Mouse (Mus musculus) pancreas, adult 10 weeks (tissue): ENCODE measurements around the gene Rusc1. TPM values are rescaled to one million over a fixed set of nuclear protein-coding genes. Genes with fewer than 3 reads are reported as not detected.

Experiments used
- polyA plus RNA-seq: library from polyadenylated mRNA; stranded (reverse); fragments of 350-450 nt; fragmentation: Illumina TruSeq; extraction: RNeasy Lipid Tissue Mini Kit (QIAGEN cat#74804); gene quantifications from one replicate; pipeline ENCODE4 v1.2.3, GENCODE M21; 2015; ENCODE audit warnings: low read depth, low replicate concordance; ENCODE audit not compliant: insufficient read depth

Gene Rusc1
- polyA plus RNA-seq: 11.2 TPM

DNA sequence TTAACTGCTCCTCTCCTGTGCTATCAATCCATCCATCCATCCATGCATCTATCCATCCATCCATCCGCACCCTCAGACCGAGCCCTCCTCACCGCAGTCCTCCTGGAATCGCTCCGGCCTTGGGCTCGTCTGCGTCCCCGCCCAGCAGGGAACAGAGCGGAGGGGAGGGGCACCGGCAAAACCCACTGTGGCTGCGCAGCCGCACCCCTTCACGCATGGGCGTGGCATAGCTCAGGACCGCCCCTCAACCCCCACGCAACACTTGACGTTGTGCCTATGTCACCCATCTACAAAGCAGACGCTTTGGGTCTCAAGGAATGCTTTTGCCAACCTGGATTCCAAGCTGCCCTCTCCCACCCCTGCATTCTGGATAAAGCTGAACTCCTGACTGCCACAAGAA, at the start of gene Rusc1:
Gene Rusc1, minus strand, starts transcription at position 137 of the 400 bp plus-strand sequence.

DNA sequence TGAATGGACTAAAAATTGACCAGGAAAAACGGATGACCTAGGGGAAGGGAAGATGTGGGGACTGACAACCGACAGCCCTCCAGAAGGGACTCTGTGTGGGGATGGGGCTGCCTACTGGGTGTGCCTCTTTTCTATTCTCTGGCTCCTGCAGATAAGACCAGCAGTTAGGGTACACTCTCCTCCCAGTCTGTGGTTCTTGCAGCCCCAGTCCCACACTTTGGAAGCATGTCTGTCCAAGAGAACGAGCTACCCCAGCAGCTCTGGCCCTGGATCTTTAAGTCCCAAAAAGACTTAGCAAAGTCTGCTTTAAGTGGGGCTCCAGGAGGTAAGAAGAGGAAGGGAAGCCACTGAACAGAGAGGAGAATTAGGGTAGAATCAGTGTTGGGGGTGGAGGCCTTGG, 42.8 kb upstream of the Rusc1 start, which contains the start of gene Pklr:
Gene Pklr, plus strand, starts transcription at position 185 of the 400 bp plus-strand sequence.

DNA sequence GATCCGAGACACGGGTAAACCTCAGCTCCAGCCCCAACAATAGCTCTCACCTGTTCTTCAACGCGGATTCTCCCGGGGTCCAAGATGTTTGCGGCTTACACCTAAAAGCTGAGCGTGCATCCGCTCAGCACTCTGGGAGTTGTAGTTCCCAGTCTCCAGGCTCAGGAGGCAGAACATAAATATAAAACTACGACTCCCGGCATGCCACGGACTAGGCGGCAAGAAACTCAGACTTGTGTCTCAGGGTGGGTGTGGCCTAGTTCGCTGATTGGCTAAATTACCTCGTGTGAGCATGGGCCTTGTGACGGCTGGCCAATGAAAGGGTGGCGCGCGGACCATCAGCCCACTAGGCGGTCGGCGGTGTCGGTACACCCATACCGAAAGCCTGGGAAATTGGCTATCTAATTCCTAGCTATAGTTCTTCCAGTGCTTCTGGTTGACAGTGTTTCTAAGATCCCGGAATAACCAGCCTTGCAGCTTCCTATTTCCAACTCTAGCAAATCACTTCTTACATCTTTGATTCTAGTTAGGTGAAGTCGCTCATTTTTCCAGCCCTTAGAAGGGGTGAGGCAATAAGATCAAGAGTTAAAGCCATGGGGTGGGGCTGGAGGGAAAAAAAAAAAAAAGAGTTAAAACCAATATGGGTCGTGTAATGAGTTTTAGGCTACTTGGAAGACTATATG, 8.8 kb upstream of the Rusc1 start, which contains the start of gene Fdps:
Gene Fdps, minus strand, starts transcription at position 148 of the 683 bp plus-strand sequence.

DNA sequence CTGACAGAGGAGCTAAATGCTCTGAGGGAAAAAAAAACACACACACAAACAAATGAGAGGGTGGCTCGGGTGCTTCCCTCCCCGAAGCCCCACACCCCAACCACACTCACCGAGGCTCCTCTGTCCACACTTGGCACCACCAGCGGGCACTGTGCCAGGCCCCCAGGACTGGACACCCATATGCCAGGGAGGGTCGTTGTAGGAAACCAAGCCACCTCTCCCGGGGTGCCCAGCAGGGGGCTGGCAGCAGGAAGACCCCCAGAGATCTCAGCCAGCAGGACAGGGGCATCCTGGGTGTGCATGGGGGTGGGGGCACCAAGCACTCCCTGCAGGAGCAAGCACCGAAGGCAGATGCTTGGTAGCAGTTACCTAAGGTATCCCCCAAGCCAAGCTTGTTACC, 7.7 kb upstream of the Rusc1 start, which contains the start of gene Gm43738:
Gene Gm43738, minus strand, starts transcription at position 289 of the 400 bp plus-strand sequence.

Other genes starting within 250 kb of the Rusc1 start
- 4.3 TPM for gene Msto1, start 179.3 kb downstream of the Rusc1 start, polyA plus RNA-seq
- 5.7 TPM for gene Ash1l, start 142.7 kb downstream of the Rusc1 start, polyA plus RNA-seq
- 30.1 TPM for gene Dap3, start 142.1 kb downstream of the Rusc1 start, polyA plus RNA-seq
- gene Gm43738, start 7.8 kb upstream of the Rusc1 start, polyA plus RNA-seq: not detected
- 15.9 TPM for gene Fdps, start 8.6 kb upstream of the Rusc1 start, polyA plus RNA-seq
- gene Pklr, start 42.8 kb upstream of the Rusc1 start, polyA plus RNA-seq: 1.7 TPM
- gene Hcn3, start 66.9 kb upstream of the Rusc1 start, polyA plus RNA-seq: 1.8 TPM
- 30.4 TPM for gene Clk2, start 71.5 kb upstream of the Rusc1 start, polyA plus RNA-seq
- gene Scamp3, start 84.2 kb upstream of the Rusc1 start, polyA plus RNA-seq: 15.8 TPM
- 5.7 TPM for gene Fam189b, start 89.8 kb upstream of the Rusc1 start, polyA plus RNA-seq
- gene Gba, start 109.6 kb upstream of the Rusc1 start, polyA plus RNA-seq: 18.0 TPM
- gene Thbs3, start 121.9 kb upstream of the Rusc1 start, polyA plus RNA-seq: 20.7 TPM
- gene Mtx1, start 133.8 kb upstream of the Rusc1 start, polyA plus RNA-seq: 31.8 TPM
- gene Muc1, start 135.7 kb upstream of the Rusc1 start, polyA plus RNA-seq: 71.5 TPM
- gene Krtcap2, start 152.7 kb upstream of the Rusc1 start, polyA plus RNA-seq: 94.1 TPM
- gene Trim46, start 153.0 kb upstream of the Rusc1 start, polyA plus RNA-seq: 2.9 TPM
- gene Dpm3, start 166.0 kb upstream of the Rusc1 start, polyA plus RNA-seq: 46.0 TPM
- gene Slc50a1, start 177.3 kb upstream of the Rusc1 start, polyA plus RNA-seq: 48.2 TPM
- gene Efna1, start 187.8 kb upstream of the Rusc1 start, polyA plus RNA-seq: 15.3 TPM
- gene Efna3, start 229.7 kb upstream of the Rusc1 start, polyA plus RNA-seq: not detected
- gene Efna4, start 244.7 kb upstream of the Rusc1 start, polyA plus RNA-seq: 0.52 TPM